ENCODE assay signal across 8 mouse cellular contexts in the genomic region with DNA sequence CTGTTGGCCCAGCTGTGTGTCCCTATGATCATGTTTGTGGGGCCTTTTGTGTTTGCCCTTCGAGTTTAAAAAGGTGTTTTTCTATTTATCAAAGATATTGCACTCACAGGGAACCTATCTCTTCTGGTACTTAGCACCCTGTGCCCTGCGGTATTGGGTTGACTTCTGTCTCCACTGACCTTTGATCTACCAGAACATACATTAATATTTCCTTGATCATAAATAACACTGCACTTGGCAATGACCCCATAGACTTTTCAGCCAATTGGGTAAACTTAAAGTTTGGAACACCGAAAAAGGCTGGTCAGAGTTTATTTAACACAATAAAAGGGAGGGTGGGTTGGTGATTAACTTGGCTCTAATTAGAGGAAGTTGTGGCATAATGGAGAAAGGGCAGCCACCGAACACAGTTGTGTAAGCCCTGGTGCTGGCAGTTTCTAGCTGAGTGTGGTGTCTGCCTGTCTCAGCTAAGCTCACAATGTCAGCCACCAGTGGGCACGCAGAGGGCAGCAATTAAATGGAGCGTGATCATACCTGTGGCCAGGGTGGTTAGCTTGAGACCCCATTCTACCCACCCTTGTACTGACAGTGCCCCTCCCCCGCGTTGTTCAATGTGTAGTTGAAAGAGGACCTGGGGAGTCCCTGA. TPM values are rescaled to one million over a fixed set of nuclear protein-coding genes. Genes with fewer than 3 reads are reported as not detected.
DNase-seq lines count a peak whose midpoint lies in the region; ATAC-seq and TF ChIP-seq lines count a peak whose summit lies in the region.

No protein-coding gene starts in this region.

- peaks cover 12% of the 10 kb centered on the region for H3K4me1 ChIP-seq in kidney, embryonic 16.5 days (ENCODE audit: insufficient read depth, low read length)
- H3K4me1 ChIP-seq in stomach, postnatal 0 days (replicated peaks; ENCODE audit: control insufficient read depth, insufficient read depth) = no peaks in the 10 kb centered on the region

- intact Hi-C loops in left cerebral cortex, postnatal 14 days (cut with DNase I) = loop anchor here (2.0 to 10.0 kb wide), 2 partner anchors 55 to 127 kb away; no protein-coding TSS in a partner anchor

- H3K27ac ChIP-seq in kidney, embryonic 16.5 days (ENCODE audit: low read length) = peak overlapping the region; percentile 7; the same call in 1 of the 2 replicates
- H3K27ac ChIP-seq in stomach, postnatal 0 days (replicated peaks) = peak overlapping the region; percentile 69

- H3K4me3 ChIP-seq in kidney, embryonic 16.5 days (ENCODE audit: low read length) = no peak overlapping the region
- no peak overlapping the region for H3K4me3 ChIP-seq in stomach, postnatal 0 days (ENCODE audit: low read depth, low read length)

- TF ChIP-seq EP300 in stomach, postnatal 0 days (optimal IDR thresholded peaks at IDR 0.05) = no peak

- H3K27me3 ChIP-seq in kidney, embryonic 16.5 days (ENCODE audit: insufficient read depth, low read length) = no peaks in the 10 kb centered on the region; the same call in 1 of the 2 replicates
- H3K27me3 ChIP-seq in stomach, postnatal 0 days (ENCODE audit: control insufficient read depth, insufficient read depth, low read length) = no peaks in the 10 kb centered on the region

- no peak for TF ChIP-seq CTCF in stomach, postnatal 0 days (IDR thresholded peaks at IDR 0.05; ENCODE audit: low read depth)

- peak; percentile 78 for ATAC-seq in kidney, embryonic 16.5 days (ENCODE audit: low FRiP score, low TSS enrichment)
- ATAC-seq in stomach, postnatal 0 days (ENCODE audit: low FRiP score, low TSS enrichment) = peak; percentile 92

- H3K4me2 ChIP-seq in kidney, embryonic 16.5 days (replicated peaks; ENCODE audit: low read depth, low read length) = peak overlapping the region; percentile 94
- peak overlapping the region; percentile 75; the same call in 1 of the 2 replicates for H3K4me2 ChIP-seq in stomach, postnatal 0 days (replicated peaks; ENCODE audit: low read depth)

- no peaks in the 10 kb centered on the region for H3K9me3 ChIP-seq in kidney, embryonic 16.5 days (ENCODE audit: low read length)
- no peaks in the 10 kb centered on the region for H3K9me3 ChIP-seq in stomach, postnatal 0 days (ENCODE audit: control insufficient read depth, low read length)

- H3K36me3 ChIP-seq in kidney, embryonic 16.5 days (ENCODE audit: insufficient read depth, low read length) = no peaks in the 10 kb centered on the region
- H3K36me3 ChIP-seq in stomach, postnatal 0 days (ENCODE audit: control insufficient read depth, insufficient read depth, low read length) = no peaks in the 10 kb centered on the region

- H3K9ac ChIP-seq in kidney, embryonic 16.5 days (replicated peaks; ENCODE audit: low read length) = no peak overlapping the region
- H3K9ac ChIP-seq in stomach, postnatal 0 days (ENCODE audit: low read length) = no peak overlapping the region

- DNase-seq in adrenal gland, postnatal 10 days = peak; percentile 16
- no peak for DNase-seq in adrenal gland, postnatal 14 days
- peak; percentile 26 for DNase-seq in urinary bladder, postnatal 14 days (ENCODE audit: low spot score)
- no peak for DNase-seq in urinary bladder, adult 2 months (ENCODE audit: low spot score)
- DNase-seq in lung, postnatal 25 days (ENCODE audit: low spot score) = peak; percentile 24
- DNase-seq in stomach, postnatal 0 days (ENCODE audit: low spot score) = peak; percentile 54
- no peak for DNase-seq in left cerebral cortex, postnatal 14 days (ENCODE audit: low spot score in 2 of 2)

- WGBS in kidney, embryonic 16.5 days = 46% methylated on average over 8 of the region's 8 CpGs
- WGBS in stomach, postnatal 0 days = 48% methylated on average over 8 of the region's 8 CpGs

RNA-seq across cellular contexts. Expression of gene Zdhhc13, which starts 38.5 kb away (rescaled TPM):
- total RNA-seq in adrenal gland, postnatal 10 days (2021) = 10 to 100 TPM in 1 of 2 experiments, 1 to 10 TPM in 1; 8.9 to 10.3 TPM
- 9.5 and 10.6 TPM in 2 replicates for total RNA-seq in adrenal gland, postnatal 14 days (2021)
- 36.3 and 49.5 TPM in 2 replicates for polyA plus RNA-seq in urinary bladder, adult 2 months (2012; rRNA removed)
- polyA plus RNA-seq in kidney, embryonic 16.5 days (2015; fragmentation: Nextera tagmentation; extraction: Ambion mirVana) = 43.8 and 46.0 TPM in 2 replicates
- 33.3 and 34.0 TPM in 2 replicates for polyA plus RNA-seq in stomach, postnatal 0 days (2015; fragmentation: Nextera tagmentation; extraction: Ambion mirVana)
- 10 to 100 TPM; 28.9 to 29.3 TPM for total RNA-seq in left cerebral cortex, postnatal 14 days (2021)

Comparison
In these comparisons a context has a peak if more than half of its experiments do, and no peak if none do; other contexts are left out.
1. DNase-seq: peak in adrenal gland, postnatal 10 days (single experiment), urinary bladder, postnatal 14 days (single experiment), lung, postnatal 25 days (single experiment) and stomach, postnatal 0 days (single experiment); none in adrenal gland, postnatal 14 days (single experiment), urinary bladder, adult 2 months (single experiment) and left cerebral cortex, postnatal 14 days (0 of 2).